Mouse (Mus musculus) Muller cell, postnatal 12 days (primary cell): ENCODE results near the gene Rspo1.

Source experiments
- DNase-seq: peaks from one replicate; pipeline ENCODE4 v3.0.0-alpha.2; 2015; ENCODE audit errors: inconsistent ontology term

Rspo1 gene

DNA sequence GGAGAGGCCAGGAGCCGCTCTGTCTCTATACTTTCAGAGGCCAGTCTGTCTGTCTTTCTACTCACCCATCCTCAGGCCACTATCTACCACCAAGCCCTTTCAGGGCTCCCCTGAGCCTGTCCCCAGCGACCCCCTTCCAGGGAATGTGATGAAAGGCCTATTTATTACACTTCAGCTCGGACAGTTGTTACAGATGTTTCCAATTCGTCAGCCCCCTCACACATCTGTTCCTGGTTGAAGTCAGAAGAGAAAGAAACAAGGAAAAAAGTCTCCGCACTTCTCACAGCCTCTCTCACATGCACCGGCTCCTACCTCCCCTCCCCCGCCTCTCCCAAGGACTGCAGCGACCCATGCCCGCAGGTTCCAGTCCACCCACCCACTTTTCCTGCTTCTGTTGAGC is 13.9 kb upstream of the Rspo1 start:
- DNase-seq: no peak

DNA sequence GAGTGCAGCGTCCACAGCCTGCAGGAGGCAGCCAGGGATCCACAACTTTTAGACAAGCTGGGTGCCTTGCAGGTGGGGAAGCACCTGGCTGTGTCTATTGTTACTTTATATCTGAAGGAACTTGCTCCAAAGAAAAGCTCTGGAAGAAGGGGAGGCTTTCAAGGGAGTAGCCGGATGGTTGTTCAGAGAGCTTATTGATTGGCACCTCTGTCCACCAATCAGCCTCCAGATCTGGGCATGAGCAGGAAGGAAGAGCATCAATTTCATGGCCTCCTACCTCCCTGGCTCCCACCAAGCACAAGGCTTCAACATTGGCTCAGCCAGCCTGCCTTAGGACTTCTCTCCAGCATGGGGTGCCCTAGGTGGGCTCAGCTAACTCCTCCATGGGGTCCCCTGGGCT is 12.9 kb upstream of the Rspo1 start:
- no peak for DNase-seq

DNA sequence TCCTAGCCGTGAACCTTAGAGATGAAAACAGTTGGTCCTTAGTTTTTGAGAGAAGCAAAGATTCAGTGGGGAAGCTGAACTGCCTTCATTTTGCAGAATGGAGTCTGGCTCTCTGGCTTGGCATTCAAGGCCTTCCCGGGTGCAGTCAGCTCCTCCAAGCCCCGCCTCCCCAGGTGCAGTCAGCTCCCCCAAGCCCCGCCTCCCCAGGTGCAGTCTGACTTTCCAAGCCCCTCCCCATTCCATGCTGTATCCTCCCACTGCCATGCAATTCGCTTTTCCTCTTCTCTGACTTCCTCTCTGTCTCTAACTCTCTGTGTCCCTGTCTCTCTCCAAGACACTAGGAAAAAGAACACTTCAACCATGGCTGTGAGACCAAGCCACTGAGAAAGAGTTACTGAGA is 8.0 kb upstream of the Rspo1 start:
- no peak for DNase-seq

DNA sequence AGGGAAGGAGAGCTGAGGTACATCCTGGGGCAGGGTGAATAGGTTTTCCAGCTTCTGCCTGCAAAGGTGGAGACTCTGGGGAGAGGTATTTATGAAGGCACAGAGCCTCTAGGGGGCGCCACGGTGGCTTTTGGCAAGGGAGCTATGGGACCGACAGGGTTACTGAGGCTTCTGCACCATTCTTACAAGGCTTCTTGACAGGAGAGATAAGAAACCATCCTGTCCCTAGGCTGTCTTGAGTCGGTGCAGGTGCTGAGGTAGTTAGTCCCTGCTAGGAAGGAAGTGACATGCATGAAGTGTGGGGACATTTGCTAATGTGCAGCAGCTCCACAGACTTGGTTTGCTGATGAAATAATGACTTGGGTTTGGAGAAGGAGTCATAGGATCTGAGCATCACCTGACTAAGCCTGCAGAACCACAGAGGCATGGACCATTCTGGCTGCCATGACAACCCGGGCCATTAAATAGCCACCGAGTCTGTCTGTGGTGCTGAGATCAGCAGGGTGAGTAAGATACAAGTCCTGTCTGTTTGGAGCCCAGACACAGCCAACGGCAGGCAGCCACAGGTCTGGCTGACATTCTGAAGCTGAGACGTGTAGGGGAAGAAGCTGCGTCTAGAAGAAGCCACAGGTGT is 2.2 kb upstream of the Rspo1 start:
- no peak for DNase-seq

DNA sequence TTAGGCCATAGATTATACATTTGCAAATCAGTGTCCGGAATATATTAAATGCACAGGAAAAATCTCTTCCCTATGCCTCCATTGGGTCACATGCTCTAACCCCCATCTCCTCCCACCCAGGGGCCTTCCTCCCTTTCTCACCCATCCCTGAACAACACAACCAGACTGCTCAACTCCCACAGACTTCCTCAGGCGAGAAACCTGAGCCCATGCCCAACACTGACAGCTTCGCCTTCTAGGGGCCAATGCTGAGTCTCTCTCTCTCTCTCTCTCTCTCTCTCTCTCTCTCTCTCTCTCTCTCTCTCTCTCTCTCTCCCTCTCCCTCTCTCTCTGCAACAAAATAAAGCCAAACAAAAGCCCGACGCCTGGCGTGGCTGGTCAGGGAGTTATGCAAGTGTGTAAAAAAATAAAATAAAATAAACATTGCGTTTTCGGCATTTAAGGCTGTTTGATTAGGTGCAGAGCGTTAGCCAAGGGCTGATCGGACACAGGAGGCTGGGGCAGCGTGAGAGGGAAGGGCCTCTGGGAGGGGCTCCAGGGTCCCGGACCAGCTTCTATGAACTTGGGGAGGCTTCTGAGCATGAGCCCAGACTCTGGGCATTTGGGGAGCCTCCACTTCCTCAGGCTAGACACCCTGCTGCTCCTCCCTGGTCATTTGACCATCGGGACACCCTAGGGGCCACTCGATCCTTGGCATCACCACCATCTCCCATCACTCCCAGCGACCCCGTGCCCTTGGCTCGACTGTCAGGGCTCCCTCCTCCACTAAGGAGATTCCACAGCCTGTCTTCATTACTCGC is 1.2 kb upstream of the Rspo1 start:
- DNase-seq: no peak

- DNase-seq: no peak
Measured at GRCm38 (mm10) chr4:124986739-124987710, 795 bp downstream of the Rspo1 start.

- no peak for DNase-seq
Measured at GRCm38 (mm10) chr4:124987711-124988097, 1.5 kb downstream of the Rspo1 start.

DNA sequence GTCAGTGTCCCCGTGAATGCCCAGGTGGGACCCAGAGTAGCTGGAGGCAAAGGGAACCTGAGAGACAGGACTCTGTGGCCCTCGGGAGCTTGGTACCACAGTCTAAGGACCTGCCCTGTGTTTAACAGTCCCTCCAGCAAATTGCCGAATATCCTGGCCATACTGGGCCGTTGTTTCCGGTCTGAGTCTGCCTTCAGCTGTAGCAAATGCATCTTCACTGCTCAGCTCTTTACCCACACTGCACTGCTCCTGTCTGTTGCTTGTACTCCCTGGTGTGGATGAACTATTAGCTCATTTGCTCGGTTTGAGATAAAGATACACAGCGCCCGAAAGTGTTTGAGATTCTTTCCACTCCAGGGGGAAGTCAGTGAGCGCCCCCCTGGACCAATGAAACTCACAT is 2.2 kb downstream of the Rspo1 start:
- no peak for DNase-seq

DNA sequence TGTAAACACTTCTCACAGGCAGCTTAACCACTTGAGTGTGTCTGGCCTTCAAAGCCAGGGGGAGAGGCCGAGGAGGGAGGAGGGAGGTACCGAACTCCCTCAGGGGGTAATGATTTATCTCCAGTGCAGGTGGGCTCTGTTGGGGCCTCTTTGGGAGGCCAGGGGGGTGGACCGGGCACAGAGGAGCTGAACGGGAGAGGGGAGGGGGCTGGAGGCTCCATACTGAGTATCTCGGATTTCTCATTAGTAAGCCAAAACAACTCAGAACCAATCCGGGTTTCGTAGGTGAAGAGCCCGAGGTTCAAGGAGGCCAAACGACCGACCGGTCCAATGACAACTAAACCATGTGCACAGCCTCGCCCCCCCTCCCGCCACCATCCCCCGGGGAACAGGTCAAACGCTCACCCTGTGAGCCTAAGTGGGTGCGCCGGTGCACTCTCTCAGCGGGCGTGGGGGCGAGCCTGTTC is 3.6 kb downstream of the Rspo1 start:
- DNase-seq: no peak

- no peak for DNase-seq
Measured at GRCm38 (mm10) chr4:124990325-124990724, 4.1 kb downstream of the Rspo1 start.

- DNase-seq: no peak
Measured at GRCm38 (mm10) chr4:124997479-124998147, 11.4 kb downstream of the Rspo1 start.

DNA sequence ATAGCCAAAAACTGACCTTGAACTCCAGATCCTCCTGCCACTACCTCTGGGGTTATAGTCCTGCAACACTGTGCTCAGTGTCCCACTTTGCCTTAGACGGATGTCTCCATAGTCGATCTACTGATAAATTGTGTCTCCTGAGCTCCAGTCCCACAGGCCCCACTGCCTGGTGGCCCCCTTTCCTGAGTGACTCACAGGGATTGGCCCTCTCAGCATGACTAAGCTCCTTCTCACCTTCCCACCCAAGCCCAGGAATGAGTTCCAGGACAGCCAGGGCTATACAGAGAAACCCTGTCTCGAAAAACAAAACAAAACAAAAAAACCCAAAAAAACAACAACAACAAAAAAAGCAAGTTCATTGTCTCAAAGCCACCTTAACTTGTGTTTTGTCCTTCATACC is 13.3 kb downstream of the Rspo1 start:
- DNase-seq: no peak

- DNase-seq: no peak
Measured at GRCm38 (mm10) chr4:125002978-125003377, 16.7 kb downstream of the Rspo1 start.

GRCm38 (mm10) chr4:125004886-125005285 is 18.7 kb downstream of the Rspo1 start:
- DNase-seq: no peak

- no peak for DNase-seq
Measured at GRCm38 (mm10) chr4:125007460-125007859, 21.2 kb downstream of the Rspo1 start.

GRCm38 (mm10) chr4:125008220-125008619 is 22.0 kb downstream of the Rspo1 start:
- DNase-seq: no peak

DNA sequence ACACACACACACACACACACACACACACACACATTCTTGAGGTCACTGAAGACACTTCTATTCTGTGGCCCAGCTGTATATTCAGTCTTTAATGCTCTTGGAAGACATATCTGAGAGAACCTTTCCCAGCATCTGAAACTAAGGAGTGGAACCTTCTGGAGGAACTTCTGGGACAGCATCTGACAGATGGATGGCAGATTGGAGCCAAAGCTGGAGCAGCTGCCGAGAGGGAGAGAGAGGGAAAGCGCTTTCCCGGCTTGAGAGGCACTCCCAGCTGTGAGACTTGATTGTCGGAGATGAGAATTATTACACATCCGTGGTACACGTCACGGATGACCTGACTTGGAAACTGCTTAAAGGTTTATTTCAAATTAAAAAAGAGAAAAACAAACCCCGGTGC is 22.5 kb downstream of the Rspo1 start:
- DNase-seq: no peak

DNA sequence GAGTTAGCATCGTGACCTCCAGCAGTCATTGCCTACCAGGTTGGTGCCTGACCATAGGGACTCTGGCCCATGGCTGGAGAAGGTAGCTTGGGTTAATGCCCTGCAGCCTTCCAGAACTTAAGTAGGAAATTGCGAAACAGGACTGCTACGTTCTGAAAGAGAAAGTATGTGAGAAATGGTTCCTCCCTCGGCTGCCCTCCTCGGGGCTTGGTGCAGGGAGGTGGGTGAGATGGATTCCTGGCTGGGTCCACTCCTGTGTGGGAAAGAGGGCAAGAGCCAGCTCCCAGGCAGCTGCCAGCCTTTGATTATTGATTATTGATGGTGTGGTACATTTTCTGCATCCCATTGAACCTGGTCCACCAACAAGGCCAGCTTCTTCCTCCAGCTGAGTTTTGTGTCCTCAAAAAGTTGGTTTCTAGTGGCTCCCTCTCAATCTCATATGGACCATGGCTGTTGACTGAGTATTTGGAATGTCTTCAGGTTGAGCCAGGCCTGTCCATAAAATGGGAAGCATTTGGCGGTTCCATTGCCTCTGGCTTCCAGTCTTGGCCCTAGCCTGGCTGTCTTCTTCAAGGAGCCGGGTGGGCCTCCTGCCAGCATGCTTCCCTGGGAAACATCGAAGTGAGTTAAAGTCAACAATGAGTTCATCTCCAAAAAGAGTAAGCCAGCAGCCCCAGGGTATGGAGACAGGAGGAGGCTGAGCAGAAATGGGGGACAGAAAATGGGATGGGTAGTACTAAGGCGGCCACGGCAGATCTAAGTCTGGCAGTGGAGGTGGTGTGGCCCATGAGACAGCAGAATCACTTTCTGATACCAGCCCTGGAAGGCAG is 29.8 kb downstream of the Rspo1 start, which contains the start of gene Gnl2:
Gene Gnl2 (plus strand): TSS at position 780 of the 830 bp plus-strand sequence.
- DNase-seq: no peak

DNA sequence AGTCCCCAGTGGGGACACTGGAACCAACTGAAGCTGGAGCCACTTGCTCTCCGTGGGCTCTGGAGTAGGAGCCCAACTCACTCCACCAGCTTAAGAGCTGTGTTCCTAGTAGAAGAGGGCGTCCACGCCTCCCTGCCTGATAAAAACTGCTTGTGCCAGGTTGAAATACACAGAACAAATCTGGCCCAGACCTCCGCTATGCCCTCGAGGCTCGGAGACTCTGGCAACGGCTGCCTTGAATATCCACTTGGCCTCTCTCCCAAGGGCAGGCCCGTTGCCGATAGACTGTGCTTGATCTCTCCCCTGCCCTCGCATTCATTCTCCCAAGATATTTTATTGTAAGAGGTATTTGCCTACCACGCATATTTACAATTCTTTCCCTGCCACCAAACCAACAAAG is 31.2 kb downstream of the Rspo1 start:
- DNase-seq: no peak

- DNase-seq: no peak
Measured at GRCm38 (mm10) chr4:125020780-125021538, 34.7 kb downstream of the Rspo1 start.
